Mouse (Mus musculus): ENCODE results near the gene Efr3b. TPM values are rescaled to one million over a fixed set of nuclear protein-coding genes. Genes with fewer than 3 reads are reported as not detected.

The Efr3b gene
- polyA plus RNA-seq, 1 experiment from 2014 or later = 6.0 TPM

DNA sequence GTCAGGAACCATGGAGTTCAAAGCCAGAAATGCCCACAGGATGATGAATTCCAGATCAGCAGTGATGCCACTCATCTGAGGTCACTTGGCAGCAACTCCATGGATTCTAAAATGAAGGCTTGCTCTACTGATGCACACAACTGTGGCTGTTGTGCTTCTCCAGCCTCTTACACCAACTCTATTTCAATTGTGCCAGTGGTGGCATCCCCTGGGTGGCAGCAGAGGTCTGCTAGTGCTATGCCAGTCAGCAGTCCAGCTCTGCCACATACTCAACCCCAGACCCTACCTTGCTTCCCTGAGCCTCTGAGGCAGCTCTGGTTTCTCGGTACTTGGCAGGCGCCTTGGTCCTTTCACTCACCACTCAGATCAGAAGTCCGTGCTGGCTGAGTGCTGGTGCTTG, 109.9 kb downstream of the Efr3b start:
- 73% methylated on average over 3 of the region's 3 CpGs for WGBS
- no peak for ATAC-seq (ENCODE audit: insufficient number of reproducible peaks, insufficient read depth, low FRiP score, low TSS enrichment, low read depth)
- no peak overlapping the region for H3K4me3 ChIP-seq
- H3K9me3 ChIP-seq = no peaks in the 10 kb centered on the region
- no peaks in the 10 kb centered on the region for H3K27me3 ChIP-seq
- H3K4me1 ChIP-seq = no peaks in the 10 kb centered on the region
- H3K9ac ChIP-seq = no peak overlapping the region; the same call in 1 of the 2 replicates
- no peaks in the 10 kb centered on the region for H3K36me3 ChIP-seq
- H3K27ac ChIP-seq = no peak overlapping the region
- no peak overlapping the region for H3K4me2 ChIP-seq

DNA sequence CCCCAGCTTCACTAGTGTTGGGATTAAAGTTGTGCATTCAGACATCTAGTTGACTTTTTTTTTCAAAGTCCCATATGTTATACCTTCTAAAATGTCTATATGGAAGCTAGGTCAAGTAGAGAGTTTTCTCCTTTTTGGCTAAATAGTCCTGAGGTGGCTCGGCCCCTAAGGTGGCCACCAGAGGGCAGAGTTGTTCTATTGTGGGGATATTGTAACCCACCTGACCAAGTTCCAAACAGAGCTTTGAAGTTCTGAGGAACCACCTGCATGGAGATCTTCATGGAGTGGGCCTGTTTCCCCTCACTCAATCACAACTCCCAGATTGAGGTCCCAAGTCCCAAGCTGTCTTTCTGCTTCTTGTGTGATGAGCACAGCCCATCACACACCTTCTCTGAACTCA, 112.6 kb downstream of the Efr3b start:
- Histone ChIP-seq H3K27me3 (no peaks in the 10 kb centered on the region), H3K4me3 (no peak overlapping the region), H3K4me1 (no peaks in the 10 kb centered on the region), H3K4me2 (no peak overlapping the region), H3K27ac (no peak overlapping the region), H3K9me3 (no peaks in the 10 kb centered on the region), H3K36me3 (no peaks in the 10 kb centered on the region), H3K9ac (no peak overlapping the region)
- ATAC-seq (ENCODE audit: insufficient number of reproducible peaks, insufficient read depth, low FRiP score, low TSS enrichment, low read depth) = no peak
- 5% methylated on average over 1 of the region's 1 CpGs for WGBS

DNA sequence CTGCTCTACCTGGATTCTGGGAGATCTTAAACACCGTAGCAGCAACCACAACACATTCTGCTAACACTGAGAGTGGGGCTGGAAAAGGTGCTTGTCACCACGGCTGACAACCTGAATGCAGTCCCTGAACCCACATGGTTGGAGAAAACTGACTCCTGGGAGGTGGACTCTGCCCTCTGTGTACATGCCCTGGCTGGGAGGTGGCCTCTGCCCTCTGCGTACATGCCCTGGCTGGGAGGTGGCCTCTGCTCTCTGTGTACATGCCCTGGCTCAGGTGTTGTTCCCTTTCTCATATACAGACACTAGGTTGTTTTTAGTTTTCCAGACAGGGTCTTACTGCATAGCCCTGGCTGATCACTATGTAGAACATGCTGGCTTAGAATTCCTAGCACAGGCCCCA, 119.3 kb downstream of the Efr3b start:
- no peaks in the 10 kb centered on the region for H3K27me3 ChIP-seq
- no peak overlapping the region for H3K4me3 ChIP-seq
- peaks cover 8% of the 10 kb centered on the region for H3K36me3 ChIP-seq
- no peaks in the 10 kb centered on the region for H3K9me3 ChIP-seq
- no peak for ATAC-seq (ENCODE audit: insufficient number of reproducible peaks, insufficient read depth, low FRiP score, low TSS enrichment, low read depth)
- H3K27ac ChIP-seq = no peak overlapping the region
- H3K9ac ChIP-seq = no peak overlapping the region
- H3K4me1 ChIP-seq = peaks cover 8% of the 10 kb centered on the region
- WGBS = 78% methylated on average over 3 of the region's 3 CpGs
- H3K4me2 ChIP-seq = no peak overlapping the region

DNA sequence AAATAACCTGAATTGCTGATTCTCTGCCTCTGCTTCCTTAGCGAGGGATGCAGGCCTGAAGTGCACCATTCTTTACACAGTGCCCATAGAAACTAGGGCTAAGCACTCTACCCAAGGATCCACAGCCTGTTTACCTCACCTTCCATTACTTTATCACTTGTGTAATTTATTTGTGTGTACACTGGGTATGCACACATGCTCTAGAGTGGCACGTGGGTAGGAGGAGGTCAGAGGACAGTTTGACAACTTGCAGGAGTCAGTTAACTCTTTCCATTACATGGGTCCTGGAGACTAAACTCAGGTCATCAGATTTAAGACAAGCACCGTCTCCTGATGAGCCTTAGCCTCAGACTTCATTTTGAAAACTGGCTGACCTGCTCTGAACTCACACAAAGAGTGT, 120.1 kb downstream of the Efr3b start:
- Histone ChIP-seq H3K9ac (no peak overlapping the region), H3K27me3 (no peaks in the 10 kb centered on the region), H3K9me3 (no peaks in the 10 kb centered on the region), H3K27ac (no peak overlapping the region), H3K36me3 (peaks cover 12% of the 10 kb centered on the region), H3K4me2 (no peak overlapping the region), H3K4me1 (peaks cover 8% of the 10 kb centered on the region), H3K4me3 (no peak overlapping the region)
- no peak for ATAC-seq (ENCODE audit: insufficient number of reproducible peaks, insufficient read depth, low FRiP score, low TSS enrichment, low read depth)
- 73% methylated on average over 3 of the region's 3 CpGs for WGBS

DNA sequence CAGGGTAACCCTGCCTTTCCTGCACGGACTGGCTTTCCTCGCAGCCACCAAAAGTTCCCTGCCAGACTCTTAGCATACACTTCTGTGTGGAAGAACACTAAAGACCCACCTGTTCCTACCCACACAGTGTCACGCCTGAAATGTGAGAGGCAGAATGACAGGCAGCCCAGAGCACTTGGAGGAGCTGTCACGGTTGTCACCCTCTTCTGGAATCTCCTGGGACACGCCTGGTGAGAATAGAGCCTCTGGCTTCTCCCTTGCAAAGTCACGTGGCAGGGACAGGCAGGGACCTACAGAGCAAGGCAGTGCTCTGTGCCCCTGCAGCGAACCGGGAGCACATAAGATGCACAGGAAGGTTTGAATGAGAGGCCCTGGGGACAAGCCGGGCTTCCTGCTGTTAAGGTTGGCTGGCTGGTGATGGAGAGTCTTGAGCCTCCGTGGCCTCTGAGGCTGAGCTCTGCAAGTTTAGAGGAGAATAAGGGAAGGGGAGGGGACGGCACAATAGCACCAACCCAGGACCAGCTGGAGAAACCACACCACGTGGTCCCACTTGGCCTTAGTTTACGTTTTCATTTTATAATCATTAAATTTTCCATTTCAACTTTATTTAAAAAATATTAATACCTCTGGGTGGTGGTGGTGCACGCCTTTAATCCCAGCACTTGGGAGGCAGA, 120.9 kb downstream of the Efr3b start:
- no peak for ATAC-seq (ENCODE audit: insufficient number of reproducible peaks, insufficient read depth, low FRiP score, low TSS enrichment, low read depth)
- 18% methylated on average over 14 of the region's 14 CpGs for WGBS
- no peaks in the 10 kb centered on the region for H3K9me3 ChIP-seq
- peak overlapping the region; percentile 11 for H3K4me2 ChIP-seq
- no peak overlapping the region for H3K27ac ChIP-seq
- no peak overlapping the region for H3K4me3 ChIP-seq
- no peak overlapping the region for H3K9ac ChIP-seq
- no peaks in the 10 kb centered on the region for H3K27me3 ChIP-seq
- H3K4me1 ChIP-seq = peaks cover 8% of the 10 kb centered on the region
- H3K36me3 ChIP-seq = peaks cover 13% of the 10 kb centered on the region

DNA sequence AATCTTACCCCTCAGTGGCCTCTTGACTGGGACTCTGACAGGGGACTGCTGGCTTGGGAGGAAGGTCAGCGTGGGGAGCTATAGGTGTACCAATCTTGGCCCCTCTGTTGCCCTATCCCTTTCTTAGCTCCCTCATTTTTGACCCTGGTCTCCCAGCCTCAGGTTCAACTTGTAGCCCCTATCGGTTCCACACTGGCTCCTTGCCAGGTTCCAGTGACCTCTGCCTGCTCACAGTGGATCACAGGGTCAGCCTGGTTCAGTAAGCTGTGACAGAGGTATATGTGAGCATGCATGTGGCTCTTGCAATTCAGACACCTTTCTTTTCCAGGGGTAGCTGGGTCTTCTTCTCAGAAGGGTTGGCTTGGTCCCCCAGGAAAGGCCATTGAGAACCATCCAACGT, 122.9 kb downstream of the Efr3b start:
- H3K4me1 ChIP-seq = peaks cover 8% of the 10 kb centered on the region
- peak; percentile 38; the same call in 1 of the 2 replicates for ATAC-seq (ENCODE audit: insufficient number of reproducible peaks, insufficient read depth, low FRiP score, low TSS enrichment, low read depth)
- H3K9ac ChIP-seq = no peak overlapping the region
- WGBS = 82% methylated on average over 3 of the region's 3 CpGs
- no peaks in the 10 kb centered on the region for H3K9me3 ChIP-seq
- H3K27me3 ChIP-seq = no peaks in the 10 kb centered on the region
- no peak overlapping the region for H3K27ac ChIP-seq
- peaks cover 27% of the 10 kb centered on the region for H3K36me3 ChIP-seq
- H3K4me3 ChIP-seq = no peak overlapping the region
- H3K4me2 ChIP-seq = no peak overlapping the region

Other genes starting within 250 kb of the Efr3b start
- gene Dnmt3a, start 232.9 kb downstream of the Efr3b start, polyA plus RNA-seq (2015; fragmentation: Nextera tagmentation; extraction: Ambion mirVana) = 168 and 180 TPM in 2 replicates
- 2.8 and 4.5 TPM in 2 replicates for gene Pomc, start 84.0 kb downstream of the Efr3b start, polyA plus RNA-seq (2015; fragmentation: Nextera tagmentation; extraction: Ambion mirVana)
- 8.8 and 10.6 TPM in 2 replicates for gene Dnajc27, start 43.7 kb upstream of the Efr3b start, polyA plus RNA-seq (2015; fragmentation: Nextera tagmentation; extraction: Ambion mirVana)
- 12.4 and 12.6 TPM in 2 replicates for gene Adcy3, start 94.2 kb upstream of the Efr3b start, polyA plus RNA-seq (2015; fragmentation: Nextera tagmentation; extraction: Ambion mirVana)
- 5.0 and 5.5 TPM in 2 replicates for gene Ptrhd1, start 195.1 kb upstream of the Efr3b start, polyA plus RNA-seq (2015; fragmentation: Nextera tagmentation; extraction: Ambion mirVana)
- 15.4 and 17.1 TPM in 2 replicates for gene Cenpo, start 195.4 kb upstream of the Efr3b start, polyA plus RNA-seq (2015; fragmentation: Nextera tagmentation; extraction: Ambion mirVana)